Mouse (Mus musculus) neutrophil, adult 5-6 weeks (primary cell): ENCODE results near the gene Akap2. TPM values are rescaled to one million over a fixed set of nuclear protein-coding genes. Genes with fewer than 3 reads are reported as not detected.
A peak's percentile ranks its signal among the peaks of the same experiment; 100 is the strongest.

Experiments
- ATAC-seq: fragments of 151-379, 151-347 bp; 2 replicates; pipeline ENCODE4 v1.8.0; 2017; ENCODE audit warnings: mild to moderate bottlenecking, moderate TSS enrichment; ENCODE audit not compliant: insufficient number of reproducible peaks, poor library complexity, low FRiP score, severe bottlenecking; ENCODE audit errors: extremely low read depth
- total RNA-seq: library from RNA; stranded (forward); fragments of 200-1000 nt; gene quantifications from 2 replicates; pipeline ENCODE4 v1.2.3, GENCODE M21; 2017

Akap2 gene
- total RNA-seq, 1 experiment from 2014 or later: 7.4 TPM

- ATAC-seq: no peak
Observed at GRCm38 (mm10) chr4:57846381-57846990, 129.0 kb downstream of the Akap2 start.

- no peak for ATAC-seq
Observed at GRCm38 (mm10) chr4:57846991-57847422, 129.6 kb downstream of the Akap2 start.

- ATAC-seq: no peak
Observed at GRCm38 (mm10) chr4:57847676-57848075, 130.2 kb downstream of the Akap2 start.

- no peak for ATAC-seq
Observed at GRCm38 (mm10) chr4:57849465-57849864, 132.0 kb downstream of the Akap2 start.

- no peak for ATAC-seq
Observed at GRCm38 (mm10) chr4:57851731-57852130, 134.3 kb downstream of the Akap2 start.

- ATAC-seq: no peak
Observed at GRCm38 (mm10) chr4:57852461-57853040, 135.1 kb downstream of the Akap2 start.

GRCm38 (mm10) chr4:57854181-57854580, 136.7 kb downstream of the Akap2 start:
- ATAC-seq: no peak

GRCm38 (mm10) chr4:57855281-57855941, 138.0 kb downstream of the Akap2 start:
- no peak for ATAC-seq

- ATAC-seq: no peak
Observed at GRCm38 (mm10) chr4:57856673-57857072, 139.2 kb downstream of the Akap2 start.

- ATAC-seq: no peak
Observed at GRCm38 (mm10) chr4:57860204-57860611, 142.8 kb downstream of the Akap2 start.

- no peak for ATAC-seq
Observed at GRCm38 (mm10) chr4:57861166-57861565, 143.7 kb downstream of the Akap2 start.

GRCm38 (mm10) chr4:57861856-57862255, 144.4 kb downstream of the Akap2 start:
- no peak for ATAC-seq

- peak; percentile 62; the same call in 1 of the 2 replicates for ATAC-seq
Observed at GRCm38 (mm10) chr4:57862269-57862986, 145.0 kb downstream of the Akap2 start.

GRCm38 (mm10) chr4:57866088-57866487, 148.6 kb downstream of the Akap2 start:
- no peak for ATAC-seq

- ATAC-seq: no peak
Observed at GRCm38 (mm10) chr4:57866990-57867389, 149.5 kb downstream of the Akap2 start.

GRCm38 (mm10) chr4:57867454-57867853, 150.0 kb downstream of the Akap2 start:
- peak; percentile 91 for ATAC-seq

GRCm38 (mm10) chr4:57879137-57879536, 161.7 kb downstream of the Akap2 start:
- ATAC-seq: no peak

GRCm38 (mm10) chr4:57879804-57880357, 162.4 kb downstream of the Akap2 start:
- peak; percentile 68; the same call in 1 of the 2 replicates for ATAC-seq
